Mouse (Mus musculus) heart, embryonic 15.5 days (tissue): Measurements from ENCODE around the gene Osbpl10. TPM values are rescaled to one million over a fixed set of nuclear protein-coding genes. Genes with fewer than 3 reads are reported as not detected.

Experiments
- ATAC-seq: fragments of 200-750 bp; cut with Nextera tagmentation; replicated peaks from 2 replicates; pipeline ENCODE4 v1.8.0; 2017; ENCODE audit warnings: low read depth, moderate TSS enrichment; ENCODE audit not compliant: insufficient number of reproducible peaks, insufficient read depth, low FRiP score
- H3K27ac ChIP-seq: fragments of 300-500 bp; sonication (generic); 2 replicates; pipeline ENCODE4 v1.5.1; 2015; ENCODE audit warnings: mild to moderate bottlenecking, inconsistent platforms
- H3K27me3 ChIP-seq: fragments of 300-500 bp; sonication (generic); 2 replicates; pipeline ENCODE4 v1.6.1; 2015; ENCODE audit warnings: inconsistent platforms
- H3K36me3 ChIP-seq: fragments of 300-500 bp; sonication (generic); 2 replicates; pipeline ENCODE4 v1.6.1; 2015; ENCODE audit warnings: mild to moderate bottlenecking, inconsistent platforms
- H3K4me1 ChIP-seq: fragments of 300-500 bp; sonication (generic); replicated peaks from 2 replicates; pipeline ENCODE4 v1.6.1; 2015; ENCODE audit warnings: inconsistent platforms
- H3K4me2 ChIP-seq: fragments of 300-500 bp; sonication (generic); 2 replicates; pipeline ENCODE4 v1.6.1; 2015; ENCODE audit warnings: inconsistent platforms, mild to moderate bottlenecking, moderate library complexity
- H3K4me3 ChIP-seq: fragments of 300-500 bp; sonication (generic); 2 replicates; pipeline ENCODE4 v1.5.1; 2015; ENCODE audit warnings: mild to moderate bottlenecking, inconsistent platforms
- H3K9ac ChIP-seq: fragments of 300-500 bp; sonication (generic); 2 replicates; pipeline ENCODE4 v1.6.1; 2015; ENCODE audit warnings: mild to moderate bottlenecking, inconsistent platforms
- H3K9me3 ChIP-seq: fragments of 300-500 bp; sonication (generic); replicated peaks from 2 replicates; pipeline ENCODE4 v1.6.1; 2016; ENCODE audit warnings: inconsistent platforms
- WGBS: fragments of 180-500 bp; shearing (Covaris S2); methylation state at CpG from one replicate; pipeline ENCODE4 v1.1.7; 2015; ENCODE audit warnings: mixed read lengths; 5-methylcytosine and 5-hydroxymethylcytosine counted together
- polyA plus RNA-seq: library from polyadenylated mRNA; unstranded; fragments of >200 nt; fragmentation: Nextera tagmentation; extraction: Ambion mirVana; gene quantifications from 2 replicates; pipeline ENCODE4 v1.2.1, GENCODE M21; 2015

The Osbpl10 gene
- polyA plus RNA-seq, 1 experiment from 2014 or later: 1.3 TPM

DNA sequence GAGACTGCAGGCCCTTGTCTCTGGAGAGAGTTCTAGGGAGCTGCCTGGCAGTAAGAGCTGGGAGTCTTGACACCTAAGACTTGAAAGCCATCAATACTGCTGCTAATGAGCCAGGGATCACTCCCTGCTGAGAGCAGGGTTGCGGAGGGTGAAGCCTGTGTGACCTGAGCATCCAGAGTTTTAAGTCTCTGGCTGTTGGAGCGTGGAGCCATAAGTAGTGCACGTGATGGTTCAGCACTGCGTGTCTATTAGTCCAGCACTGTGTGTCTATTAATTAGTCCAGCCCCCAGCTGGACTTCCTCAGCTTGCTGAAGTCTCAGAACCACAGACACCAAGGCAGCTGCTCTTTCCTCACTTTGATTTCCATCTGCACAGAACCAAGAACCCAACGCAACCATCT is 8.0 kb downstream of the Osbpl10 start:
- WGBS: 86% methylated on average over 5 of the region's 5 CpGs
- ATAC-seq: no peak

DNA sequence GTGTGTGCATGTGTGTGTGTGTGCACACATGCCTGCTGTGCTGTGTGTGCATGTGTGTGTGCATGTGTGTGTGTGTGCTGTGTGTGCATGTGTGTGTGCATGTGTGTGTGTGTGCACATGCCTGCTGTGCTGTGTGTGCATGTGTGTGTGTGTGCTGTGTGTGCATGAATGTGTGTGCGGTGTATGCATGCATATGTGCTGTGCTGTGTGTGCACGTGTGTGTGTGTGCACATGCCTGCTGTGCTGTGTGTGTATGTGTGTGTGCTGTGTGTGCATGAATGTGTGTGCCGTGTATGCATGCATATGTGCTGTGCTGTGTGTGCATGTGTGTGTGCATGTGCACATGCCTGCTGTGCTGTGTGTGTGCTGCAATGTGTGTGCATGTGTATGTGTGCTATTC is 9.7 kb downstream of the Osbpl10 start:
- WGBS: 91% methylated on average over 3 of the region's 3 CpGs
- no peaks in the 10 kb centered on the region for H3K36me3 ChIP-seq

More for the DNA sequence above, 8.0 kb downstream of the Osbpl10 start:
- H3K4me1 ChIP-seq: no peaks in the 10 kb centered on the region
- H3K4me2 ChIP-seq: no peak overlapping the region
- H3K27ac ChIP-seq: no peak overlapping the region
- no peaks in the 10 kb centered on the region for H3K27me3 ChIP-seq
- no peak overlapping the region for H3K4me3 ChIP-seq
- H3K36me3 ChIP-seq: no peaks in the 10 kb centered on the region
- H3K9ac ChIP-seq: no peak overlapping the region
- H3K9me3 ChIP-seq: no peaks in the 10 kb centered on the region

DNA sequence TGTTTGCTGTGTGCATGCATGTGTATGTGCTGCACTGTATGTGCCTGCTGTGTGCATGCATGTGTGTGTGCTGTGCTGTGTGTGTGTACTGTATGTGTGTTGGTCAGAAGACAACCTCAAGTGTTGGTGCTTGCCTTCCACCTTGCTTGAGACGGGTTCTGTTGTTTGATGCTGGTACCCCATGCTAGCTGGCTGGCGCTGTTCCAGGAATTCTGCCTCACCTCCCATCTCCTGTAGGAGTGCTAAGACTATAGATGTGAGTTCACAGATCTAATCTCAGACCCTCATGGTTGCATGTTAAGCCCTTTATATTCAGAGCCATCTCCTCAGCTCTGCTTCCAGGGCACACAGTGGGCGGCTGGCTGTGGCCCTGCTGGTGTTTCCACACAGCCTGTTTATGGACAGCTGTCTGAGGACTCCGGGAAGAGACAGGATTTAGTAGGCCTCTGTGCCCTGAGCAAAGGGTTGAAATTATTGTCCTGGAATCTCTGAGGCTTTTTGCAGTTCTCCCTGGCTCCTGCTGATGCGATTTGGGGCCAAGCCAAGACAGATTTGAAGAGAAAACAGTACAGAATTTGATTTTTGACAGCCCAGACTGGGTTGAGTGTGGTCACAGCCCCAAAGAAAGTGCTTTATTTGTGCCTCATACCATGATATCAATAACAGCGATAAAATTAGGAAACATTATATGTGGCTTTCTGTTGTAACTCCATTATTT is 10.4 kb downstream of the Osbpl10 start:
- H3K9me3 ChIP-seq: 0 out of 2 replicates have a peak, but pooled peaks cover 4% of the 10 kb centered on the region
- WGBS: 70% methylated on average over 6 of the region's 6 CpGs
- H3K36me3 ChIP-seq: no peaks in the 10 kb centered on the region
- H3K4me2 ChIP-seq: no peak overlapping the region
- H3K27me3 ChIP-seq: no peaks in the 10 kb centered on the region
- no peak overlapping the region for H3K4me3 ChIP-seq
- H3K9ac ChIP-seq: no peak overlapping the region
- ATAC-seq: no peak
- no peaks in the 10 kb centered on the region for H3K4me1 ChIP-seq
- no peak overlapping the region for H3K27ac ChIP-seq

More for the DNA sequence above, 9.7 kb downstream of the Osbpl10 start:
- H3K4me1 ChIP-seq: no peaks in the 10 kb centered on the region
- no peak overlapping the region for H3K9ac ChIP-seq
- no peak for ATAC-seq
- H3K9me3 ChIP-seq: 0 out of 2 replicates have a peak, but pooled peaks cover 4% of the 10 kb centered on the region
- H3K4me3 ChIP-seq: no peak overlapping the region
- no peaks in the 10 kb centered on the region for H3K27me3 ChIP-seq
- H3K27ac ChIP-seq: no peak overlapping the region
- no peak overlapping the region for H3K4me2 ChIP-seq

DNA sequence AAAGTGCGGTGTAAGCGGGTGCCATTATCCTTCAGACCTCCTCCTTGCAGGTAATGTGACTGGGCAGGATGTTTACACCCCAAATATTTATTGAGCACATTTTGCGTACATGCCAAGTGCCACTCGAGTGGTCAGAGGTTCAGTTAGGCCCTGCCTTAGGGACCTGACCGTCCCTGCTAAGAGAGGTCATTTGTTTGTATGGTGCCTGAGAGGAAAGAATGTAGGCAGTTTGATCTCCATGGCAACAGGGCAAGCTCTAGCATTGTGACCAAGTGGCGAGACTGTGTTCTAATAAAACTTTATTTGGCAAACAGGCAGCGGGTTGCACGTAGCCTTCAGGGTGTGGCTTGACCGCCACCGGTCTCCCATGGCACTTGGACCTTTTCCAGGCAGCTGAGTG is 12.1 kb downstream of the Osbpl10 start:
- WGBS: 80% methylated on average over 10 of the region's 10 CpGs
- H3K4me3 ChIP-seq: no peak overlapping the region
- no peaks in the 10 kb centered on the region for H3K4me1 ChIP-seq
- 0 out of 2 replicates have a peak, but pooled peaks cover 4% of the 10 kb centered on the region for H3K9me3 ChIP-seq
- H3K9ac ChIP-seq: no peak overlapping the region
- H3K36me3 ChIP-seq: no peaks in the 10 kb centered on the region
- ATAC-seq: no peak
- H3K4me2 ChIP-seq: no peak overlapping the region
- no peaks in the 10 kb centered on the region for H3K27me3 ChIP-seq
- H3K27ac ChIP-seq: no peak overlapping the region

DNA sequence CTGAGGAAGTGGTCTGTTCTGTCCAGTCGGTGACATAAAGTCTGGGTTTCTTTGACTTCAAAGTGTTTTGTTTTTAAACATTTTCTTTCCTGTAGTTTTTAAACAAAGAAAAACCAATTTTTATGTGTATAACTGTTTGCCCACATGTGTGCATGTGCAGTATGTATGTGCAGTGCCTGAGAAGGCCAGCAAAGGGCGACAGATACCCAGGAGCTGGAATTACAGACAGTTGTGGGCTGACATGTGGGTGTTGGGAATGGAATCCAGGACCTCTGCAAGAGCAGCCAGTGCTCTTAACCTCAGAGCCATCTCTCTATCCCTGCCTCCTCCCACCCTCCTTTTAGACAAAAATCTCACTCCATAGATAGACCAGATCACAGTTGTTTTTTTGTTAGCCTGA is 14.2 kb downstream of the Osbpl10 start:
- H3K4me2 ChIP-seq: no peak overlapping the region
- WGBS: 87% methylated on average over 2 of the region's 2 CpGs
- H3K9ac ChIP-seq: no peak overlapping the region
- ATAC-seq: no peak
- no peaks in the 10 kb centered on the region for H3K36me3 ChIP-seq
- no peaks in the 10 kb centered on the region for H3K4me1 ChIP-seq
- H3K27ac ChIP-seq: no peak overlapping the region
- H3K4me3 ChIP-seq: no peak overlapping the region
- 0 out of 2 replicates have a peak, but pooled peaks cover 4% of the 10 kb centered on the region for H3K9me3 ChIP-seq
- H3K27me3 ChIP-seq: no peaks in the 10 kb centered on the region

DNA sequence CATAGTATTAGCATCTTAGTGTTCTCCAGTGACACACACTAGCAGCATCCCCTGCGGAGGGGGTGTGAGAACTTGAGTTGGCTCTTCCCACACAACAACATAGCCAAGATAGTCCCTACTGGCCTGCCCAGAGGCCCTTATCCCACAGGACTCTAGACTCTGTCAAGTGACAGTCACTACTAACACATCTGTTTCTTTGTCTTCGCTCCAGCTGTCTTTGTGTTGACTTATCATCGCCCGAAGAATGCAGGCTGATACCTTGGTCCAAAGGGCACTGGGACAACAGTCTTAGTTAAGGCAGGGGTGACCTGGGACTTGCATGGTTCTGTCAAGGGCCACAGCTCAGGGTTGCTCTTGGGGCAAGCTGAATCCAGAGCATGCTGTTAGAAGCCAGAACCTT is 16.9 kb downstream of the Osbpl10 start:
- ATAC-seq: no peak
- no peak overlapping the region for H3K4me2 ChIP-seq
- no peaks in the 10 kb centered on the region for H3K27me3 ChIP-seq
- no peak overlapping the region for H3K4me3 ChIP-seq
- no peaks in the 10 kb centered on the region for H3K4me1 ChIP-seq
- H3K9ac ChIP-seq: no peak overlapping the region
- H3K27ac ChIP-seq: no peak overlapping the region
- 62% methylated on average over 4 of the region's 4 CpGs for WGBS
- H3K36me3 ChIP-seq: no peaks in the 10 kb centered on the region
- H3K9me3 ChIP-seq: 0 out of 2 replicates have a peak, but pooled peaks cover 4% of the 10 kb centered on the region

DNA sequence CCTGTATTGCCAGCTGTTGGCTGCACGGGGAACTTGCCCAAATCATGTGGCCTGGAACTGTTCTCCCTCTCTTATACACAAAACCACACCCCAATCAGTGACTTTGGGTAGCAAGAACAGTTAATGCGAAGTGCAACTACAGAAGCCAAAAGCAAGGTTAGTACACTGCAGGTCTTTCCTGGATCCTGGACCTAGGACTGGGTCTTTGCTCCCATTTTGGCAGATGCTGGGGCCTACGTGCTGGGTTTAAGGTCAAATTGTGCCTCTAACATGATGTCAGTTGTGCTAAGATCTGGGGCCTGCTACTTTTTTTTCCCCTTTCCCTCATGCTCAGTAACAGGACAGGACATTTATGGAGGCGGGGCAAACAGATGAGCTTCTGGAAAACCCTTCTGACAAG is 17.3 kb downstream of the Osbpl10 start:
- Histone ChIP-seq H3K4me3 (no peak overlapping the region), H3K4me1 (no peaks in the 10 kb centered on the region), H3K4me2 (no peak overlapping the region), H3K36me3 (no peaks in the 10 kb centered on the region), H3K27ac (no peak overlapping the region), H3K9me3 (0 out of 2 replicates have a peak, but pooled peaks cover 4% of the 10 kb centered on the region), H3K9ac (no peak overlapping the region), H3K27me3 (no peaks in the 10 kb centered on the region)
- no peak for ATAC-seq
- 87% methylated on average over 4 of the region's 4 CpGs for WGBS

DNA sequence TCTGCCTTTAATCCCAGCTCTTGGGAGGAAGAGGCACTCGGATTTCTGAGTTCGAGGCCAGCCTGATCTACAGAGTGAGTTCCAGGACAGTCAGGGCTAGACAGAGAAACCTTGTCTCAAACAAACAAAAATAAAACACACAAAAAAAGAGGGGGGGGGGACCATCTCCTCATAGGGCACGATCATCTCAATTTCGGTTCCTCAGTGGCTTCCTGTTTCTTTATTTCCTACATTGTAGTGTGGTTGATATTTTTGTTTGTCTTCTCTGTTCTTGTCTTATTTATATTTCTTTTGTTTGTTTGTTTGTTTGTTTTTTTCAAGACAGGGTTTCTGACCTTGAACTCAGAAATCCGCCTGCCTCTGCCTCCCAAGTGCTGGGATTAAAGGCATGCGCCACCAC is 18.1 kb downstream of the Osbpl10 start:
- 94% methylated on average over 6 of the region's 6 CpGs for WGBS
- Histone ChIP-seq H3K4me3 (no peak overlapping the region), H3K36me3 (no peaks in the 10 kb centered on the region), H3K9ac (no peak overlapping the region), H3K9me3 (0 out of 2 replicates have a peak, but pooled peaks cover 4% of the 10 kb centered on the region), H3K27me3 (no peaks in the 10 kb centered on the region), H3K4me1 (no peaks in the 10 kb centered on the region), H3K27ac (no peak overlapping the region), H3K4me2 (no peak overlapping the region)
- no peak for ATAC-seq

DNA sequence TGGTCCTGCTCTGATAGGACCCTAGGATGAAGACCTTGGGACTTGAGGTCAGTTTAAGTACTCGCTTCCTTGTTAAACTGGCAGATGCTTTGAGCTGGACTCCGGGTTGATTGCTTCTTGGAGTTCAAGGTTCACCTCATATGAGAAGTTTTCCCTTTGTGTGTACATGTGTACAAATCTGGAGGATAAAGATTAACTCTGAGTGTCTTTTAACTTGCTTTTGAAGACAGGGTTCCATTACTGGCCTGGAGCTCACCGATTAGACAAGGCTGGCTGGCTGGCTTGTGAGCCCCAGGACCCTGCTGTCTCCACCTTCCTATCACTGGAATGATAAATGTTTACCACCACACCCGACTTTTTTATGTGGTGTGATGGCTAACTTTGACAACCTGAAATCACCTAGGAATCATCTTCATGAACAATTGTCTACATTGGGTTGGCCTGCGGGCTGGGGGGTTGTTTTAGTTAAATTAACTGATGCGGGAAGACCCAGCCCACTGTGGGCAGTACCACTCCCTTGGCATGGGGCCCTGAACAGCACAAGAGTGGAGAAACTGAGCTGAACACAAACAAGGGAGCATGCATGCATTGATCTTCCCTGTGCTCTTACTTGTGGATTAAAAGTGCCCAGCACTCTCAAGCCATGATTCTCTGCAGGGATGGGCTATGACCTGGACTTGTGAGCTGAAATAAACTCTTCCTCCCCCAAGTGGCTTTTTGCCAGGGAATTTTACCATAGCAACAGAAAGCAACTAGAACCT is 20.8 kb downstream of the Osbpl10 start:
- Histone ChIP-seq H3K9me3 (no peaks in the 10 kb centered on the region), H3K36me3 (no peaks in the 10 kb centered on the region), H3K4me3 (no peak overlapping the region), H3K27me3 (no peaks in the 10 kb centered on the region), H3K9ac (no peak overlapping the region), H3K27ac (no peak overlapping the region), H3K4me1 (no peaks in the 10 kb centered on the region), H3K4me2 (no peak overlapping the region)
- ATAC-seq: no peak
- 84% methylated on average over 6 of the region's 6 CpGs for WGBS

DNA sequence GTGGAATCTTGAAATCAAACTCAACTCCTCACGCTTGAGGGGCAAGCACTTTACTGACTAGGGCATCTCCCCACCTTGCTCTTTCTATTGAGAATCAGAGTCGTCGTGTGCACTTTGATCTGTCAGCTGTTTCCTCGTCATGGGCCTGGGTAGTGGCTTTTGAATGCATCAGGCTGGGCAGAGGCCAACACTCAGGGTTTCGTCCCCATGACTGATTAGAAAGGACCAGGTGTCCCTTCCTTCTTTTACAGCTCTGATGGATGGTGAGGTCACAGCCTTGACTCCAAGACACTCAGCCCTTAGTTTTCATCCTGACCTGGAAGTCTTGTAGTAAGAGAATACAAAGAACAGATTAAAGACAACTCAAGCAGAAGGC is 21.4 kb downstream of the Osbpl10 start:
- Histone ChIP-seq H3K36me3 (no peaks in the 10 kb centered on the region), H3K27ac (no peak overlapping the region), H3K4me3 (no peak overlapping the region), H3K9ac (no peak overlapping the region), H3K4me2 (no peak overlapping the region), H3K4me1 (no peaks in the 10 kb centered on the region), H3K27me3 (no peaks in the 10 kb centered on the region), H3K9me3 (no peaks in the 10 kb centered on the region)
- ATAC-seq: no peak
- WGBS: 63% methylated on average over 5 of the region's 5 CpGs

DNA sequence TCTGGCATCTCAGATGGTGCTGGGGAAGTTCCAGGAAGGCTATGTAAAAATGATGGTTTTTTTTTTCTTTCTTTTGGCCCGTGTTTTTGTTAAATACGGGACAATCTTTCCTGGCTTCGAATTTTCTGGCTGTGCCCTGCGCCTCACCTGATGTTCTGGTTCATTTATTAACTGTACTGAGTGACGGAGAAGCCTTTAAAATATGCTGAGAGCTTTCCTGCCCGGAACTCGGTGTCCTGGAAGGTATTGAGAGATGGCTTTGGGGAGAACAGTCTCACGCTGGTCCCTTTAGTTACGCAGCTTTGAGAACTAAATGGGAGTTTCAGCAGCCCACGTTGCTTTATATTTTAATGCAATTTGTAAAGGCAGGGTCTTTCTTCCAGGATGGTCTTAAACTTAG is 27.1 kb downstream of the Osbpl10 start:
- H3K4me2 ChIP-seq: no peak overlapping the region
- no peak overlapping the region for H3K27ac ChIP-seq
- no peaks in the 10 kb centered on the region for H3K9me3 ChIP-seq
- H3K36me3 ChIP-seq: no peaks in the 10 kb centered on the region
- H3K4me1 ChIP-seq: peaks cover 6% of the 10 kb centered on the region
- no peaks in the 10 kb centered on the region for H3K27me3 ChIP-seq
- 79% methylated on average over 10 of the region's 10 CpGs for WGBS
- no peak overlapping the region for H3K9ac ChIP-seq
- no peak for ATAC-seq
- no peak overlapping the region for H3K4me3 ChIP-seq
